Mouse (Mus musculus) heart, embryonic 12.5 days (tissue): Measurements from ENCODE around the gene Dner. TPM values are rescaled to one million over a fixed set of nuclear protein-coding genes. Genes with fewer than 3 reads are reported as not detected.
"Not testable (repeated sequence)": the region's sequence is repeated elsewhere in the genome, so short reads cannot be mapped to it uniquely, and the experiment has no call there.

Experiments
- ATAC-seq: fragments of 200-750 bp; cut with Nextera tagmentation; 2 replicates; pipeline ENCODE4 v1.8.0; 2017; ENCODE audit warnings: moderate TSS enrichment, moderate library complexity; ENCODE audit not compliant: insufficient number of reproducible peaks, low FRiP score
- H3K27ac ChIP-seq: fragments of 300-500 bp; sonication (generic); 2 replicates; pipeline ENCODE4 v1.5.1; 2016; ENCODE audit warnings: mild to moderate bottlenecking, moderate library complexity; ENCODE audit not compliant: poor library complexity, severe bottlenecking
- H3K27me3 ChIP-seq: fragments of 300-500 bp; sonication (generic); replicated peaks from 2 replicates; pipeline ENCODE4 v1.6.1; 2016; ENCODE audit warnings: mild to moderate bottlenecking, moderate library complexity
- H3K36me3 ChIP-seq: fragments of 300-500 bp; sonication (generic); 2 replicates; pipeline ENCODE4 v1.6.1; 2016; ENCODE audit warnings: mild to moderate bottlenecking, moderate library complexity
- H3K4me1 ChIP-seq: fragments of 300-500 bp; sonication (generic); replicated peaks from 2 replicates; pipeline ENCODE4 v1.6.1; 2016; ENCODE audit warnings: mild to moderate bottlenecking
- H3K4me2 ChIP-seq: fragments of 300-500 bp; sonication (generic); 2 replicates; pipeline ENCODE4 v1.6.1; 2016; ENCODE audit warnings: mild to moderate bottlenecking, moderate library complexity
- H3K4me3 ChIP-seq: fragments of 300-500 bp; sonication (generic); 2 replicates; pipeline ENCODE4 v1.5.1; 2016; ENCODE audit warnings: mild to moderate bottlenecking
- H3K9ac ChIP-seq: fragments of 300-500 bp; sonication (generic); 2 replicates; pipeline ENCODE4 v1.6.1; 2016; ENCODE audit warnings: mild to moderate bottlenecking, moderate library complexity
- H3K9me3 ChIP-seq: fragments of 300-500 bp; sonication (generic); replicated peaks from 2 replicates; pipeline ENCODE4 v1.6.1; 2016; ENCODE audit warnings: mild to moderate bottlenecking, moderate library complexity
- WGBS: fragments of 180-500 bp; shearing (Covaris S2); methylation state at CpG from one replicate; pipeline ENCODE4 v1.1.7; 2016; 5-methylcytosine and 5-hydroxymethylcytosine counted together
- polyA plus RNA-seq: library from polyadenylated mRNA; unstranded; fragments of >200 nt; fragmentation: Nextera tagmentation; extraction: Ambion mirVana; gene quantifications from 2 replicates; pipeline ENCODE4 v1.2.1, GENCODE M21; 2016

Dner gene
- polyA plus RNA-seq, 1 experiment from 2014 or later, result 1.2 TPM

DNA sequence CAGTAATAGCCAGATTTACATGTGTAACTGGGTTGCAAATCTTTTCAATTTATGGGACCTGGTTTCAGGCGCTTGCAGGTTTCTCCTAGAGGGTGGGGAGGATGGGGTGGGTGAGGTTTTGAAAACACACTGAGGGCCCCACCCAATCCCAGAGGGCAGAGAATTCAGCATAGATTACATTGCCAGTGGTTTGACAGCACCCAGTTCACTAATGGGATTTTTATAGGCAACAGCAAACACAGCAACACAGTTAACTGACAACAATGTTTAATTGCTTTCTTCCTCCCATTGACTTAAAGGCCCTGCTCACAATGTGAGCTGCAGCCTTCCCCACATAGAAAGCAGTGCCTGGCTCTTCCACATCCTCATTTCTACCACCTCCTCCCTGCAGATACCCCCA is 333.8 kb downstream of the Dner start:
- no peaks in the 10 kb centered on the region for H3K9me3 ChIP-seq
- H3K4me1 ChIP-seq, result no peaks in the 10 kb centered on the region
- no peaks in the 10 kb centered on the region for H3K36me3 ChIP-seq
- no peak for ATAC-seq
- no peak overlapping the region for H3K27ac ChIP-seq
- H3K4me3 ChIP-seq, result no peak overlapping the region
- H3K4me2 ChIP-seq, result no peak overlapping the region
- H3K9ac ChIP-seq, result no peak overlapping the region
- WGBS, result 68% methylated on average over 1 of the region's 1 CpGs
- H3K27me3 ChIP-seq, result no peaks in the 10 kb centered on the region

DNA sequence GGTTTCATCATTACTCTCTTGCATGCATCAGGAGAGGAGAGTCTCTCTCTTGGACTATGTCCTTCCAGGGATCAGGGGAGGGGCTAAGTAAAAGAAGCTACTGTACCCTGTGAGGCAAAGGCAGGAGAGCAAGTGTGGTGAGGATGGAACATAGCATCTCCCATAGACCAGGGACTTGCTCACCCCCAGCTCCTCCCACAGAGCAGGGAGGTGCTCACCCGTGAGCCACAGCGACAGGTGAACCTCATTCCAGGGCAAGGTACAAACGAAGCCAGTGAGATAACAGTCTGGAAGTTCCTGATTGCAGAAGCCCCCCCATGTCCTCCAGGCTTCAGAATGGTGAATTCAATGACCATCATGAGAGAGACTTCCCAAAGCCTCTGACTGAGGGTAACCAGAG is 334.6 kb downstream of the Dner start:
- ATAC-seq, result no peak
- Histone ChIP-seq H3K27ac (no peak overlapping the region), H3K9me3 (no peaks in the 10 kb centered on the region), H3K4me3 (no peak overlapping the region), H3K4me1 (no peaks in the 10 kb centered on the region), H3K9ac (no peak overlapping the region), H3K27me3 (no peaks in the 10 kb centered on the region), H3K36me3 (no peaks in the 10 kb centered on the region), H3K4me2 (no peak overlapping the region)
- WGBS, result 68% methylated on average over 3 of the region's 3 CpGs

DNA sequence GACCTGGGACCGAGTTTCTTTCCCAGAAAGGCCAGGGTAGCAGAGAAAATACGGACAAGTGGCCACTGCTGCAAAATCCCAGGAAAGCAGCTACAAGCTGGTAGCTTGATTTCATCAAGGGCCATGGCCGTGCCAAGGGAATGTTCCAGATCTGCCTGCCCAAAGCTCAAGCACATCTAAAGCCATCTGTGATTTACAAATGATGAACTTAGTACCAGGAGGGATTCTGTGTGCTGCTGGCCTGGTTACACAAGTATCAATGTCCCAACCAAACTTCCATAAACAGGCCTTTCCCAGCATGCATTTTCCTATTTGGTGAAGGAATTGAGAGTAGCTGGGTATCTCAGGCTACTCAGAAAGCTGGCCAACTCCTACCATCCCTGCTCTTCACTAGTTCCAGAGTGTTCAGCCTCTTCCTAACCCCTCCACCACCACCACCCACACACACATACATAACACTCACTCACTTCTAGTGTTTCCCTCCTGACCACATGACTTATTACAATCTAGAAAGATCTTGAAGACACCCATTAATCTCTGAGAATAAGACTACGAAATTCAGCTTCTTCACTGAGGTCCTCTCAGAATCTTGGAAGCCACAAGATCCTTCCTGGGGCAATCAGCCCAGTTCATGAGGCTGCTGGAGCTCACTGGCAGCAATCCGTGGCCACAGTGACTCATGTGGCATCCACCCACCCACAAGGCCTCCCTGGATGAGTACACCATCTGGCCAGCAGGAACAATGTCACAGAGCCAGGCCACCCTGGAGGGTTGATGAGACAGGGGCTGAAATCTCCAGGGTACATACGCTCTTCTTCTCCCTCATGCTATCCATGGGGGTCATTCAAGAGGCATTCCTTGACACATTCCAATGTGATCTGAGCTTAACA is 336.2 kb downstream of the Dner start:
- no peaks in the 10 kb centered on the region for H3K27me3 ChIP-seq
- no peaks in the 10 kb centered on the region for H3K36me3 ChIP-seq
- no peaks in the 10 kb centered on the region for H3K4me1 ChIP-seq
- 74% methylated on average over 6 of the region's 6 CpGs for WGBS
- no peak overlapping the region for H3K9ac ChIP-seq
- no peak overlapping the region for H3K4me2 ChIP-seq
- no peak overlapping the region for H3K27ac ChIP-seq
- no peaks in the 10 kb centered on the region for H3K9me3 ChIP-seq
- ATAC-seq, result no peak
- H3K4me3 ChIP-seq, result no peak overlapping the region

DNA sequence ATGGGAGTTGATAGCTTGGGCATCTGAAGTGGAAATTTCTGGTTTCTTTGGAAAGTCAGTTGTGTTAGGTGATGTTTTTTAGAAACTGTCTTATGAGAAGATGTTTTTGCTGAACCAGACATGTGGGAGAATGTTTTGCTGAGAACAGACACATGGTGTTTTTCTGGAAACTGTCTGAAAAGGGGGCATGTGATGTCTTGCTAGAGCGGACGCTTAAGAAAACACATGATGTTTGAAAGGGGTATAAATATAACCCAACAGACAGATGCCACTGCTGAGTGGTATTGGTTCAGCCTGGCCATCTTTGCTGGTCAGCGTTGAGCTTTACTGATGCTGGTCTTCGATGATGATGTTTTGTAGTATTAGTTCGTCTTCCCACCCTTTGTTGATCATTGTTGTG is 338.8 kb downstream of the Dner start:
- ATAC-seq, result no peak
- Histone ChIP-seq H3K9me3 (no peaks in the 10 kb centered on the region), H3K4me3 (no peak overlapping the region), H3K4me1 (no peaks in the 10 kb centered on the region), H3K36me3 (no peaks in the 10 kb centered on the region), H3K4me2 (no peak overlapping the region), H3K27me3 (no peaks in the 10 kb centered on the region), H3K9ac (no peak overlapping the region), H3K27ac (no peak overlapping the region)
- WGBS, result 83% methylated on average over 5 of the region's 5 CpGs

DNA sequence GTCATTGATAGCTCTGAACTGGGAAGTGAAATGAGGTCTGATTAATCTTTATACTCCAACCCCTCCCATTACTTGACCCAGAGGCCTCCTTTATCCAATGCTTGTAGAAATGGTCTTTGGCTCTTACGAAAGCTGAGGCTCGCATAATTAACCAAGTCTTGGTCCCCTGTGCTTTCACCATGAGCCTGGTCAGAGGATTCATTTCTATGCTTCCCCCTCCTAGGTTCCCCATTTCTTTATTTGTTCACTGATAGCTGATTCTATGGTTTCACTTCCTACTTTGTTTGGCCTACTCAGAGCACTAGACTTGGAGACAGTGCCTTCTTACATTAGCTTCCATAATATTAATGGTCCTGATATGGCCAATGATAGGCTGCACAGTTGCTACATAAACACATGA is 345.8 kb downstream of the Dner start:
- H3K27ac ChIP-seq, result no peak overlapping the region
- no peaks in the 10 kb centered on the region for H3K36me3 ChIP-seq
- H3K4me3 ChIP-seq, result no peak overlapping the region
- H3K27me3 ChIP-seq, result no peaks in the 10 kb centered on the region
- H3K9ac ChIP-seq, result no peak overlapping the region
- ATAC-seq, result no peak
- H3K9me3 ChIP-seq, result no peaks in the 10 kb centered on the region
- no peaks in the 10 kb centered on the region for H3K4me1 ChIP-seq
- no peak overlapping the region for H3K4me2 ChIP-seq
- WGBS, result 80% methylated on average over 2 of the region's 2 CpGs

DNA sequence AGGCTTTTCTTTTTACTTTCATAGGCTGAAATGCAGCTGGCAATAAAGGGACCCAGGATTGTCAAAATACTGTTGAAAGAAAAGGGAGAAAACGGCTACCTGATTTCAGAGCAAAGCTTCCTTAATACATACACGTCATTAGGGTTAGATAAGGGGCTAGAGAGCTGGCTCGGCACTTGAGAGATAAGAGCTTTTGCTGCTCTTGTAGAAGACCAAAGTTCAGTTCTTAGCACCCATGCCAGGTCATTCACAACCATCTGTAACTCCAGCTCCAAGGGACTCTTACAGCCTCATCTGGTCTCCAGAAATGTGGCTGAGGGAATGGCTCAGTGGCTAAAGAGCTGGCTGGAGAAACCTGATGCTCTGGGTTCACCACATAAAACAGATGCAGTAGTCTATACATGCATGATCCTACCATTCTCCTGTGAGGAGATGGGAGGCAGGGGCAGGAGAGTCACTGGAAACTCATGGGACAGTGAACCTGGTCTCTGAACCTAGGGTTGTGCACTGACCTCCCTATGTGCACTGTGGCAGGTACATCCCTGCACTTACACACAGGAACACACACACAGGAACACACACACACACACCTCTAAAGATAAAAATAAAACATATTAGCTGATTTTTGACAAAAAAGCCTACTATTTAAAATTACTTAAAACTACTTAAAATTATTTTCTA is 348.1 kb downstream of the Dner start:
- 6% methylated on average over 3 of the region's 3 CpGs for WGBS
- Histone ChIP-seq H3K9ac (no peak overlapping the region), H3K27ac (no peak overlapping the region), H3K4me2 (no peak overlapping the region), H3K4me3 (no peak overlapping the region), H3K27me3 (no peaks in the 10 kb centered on the region), H3K4me1 (no peaks in the 10 kb centered on the region), H3K9me3 (no peaks in the 10 kb centered on the region), H3K36me3 (no peaks in the 10 kb centered on the region)
- ATAC-seq, result no peak

DNA sequence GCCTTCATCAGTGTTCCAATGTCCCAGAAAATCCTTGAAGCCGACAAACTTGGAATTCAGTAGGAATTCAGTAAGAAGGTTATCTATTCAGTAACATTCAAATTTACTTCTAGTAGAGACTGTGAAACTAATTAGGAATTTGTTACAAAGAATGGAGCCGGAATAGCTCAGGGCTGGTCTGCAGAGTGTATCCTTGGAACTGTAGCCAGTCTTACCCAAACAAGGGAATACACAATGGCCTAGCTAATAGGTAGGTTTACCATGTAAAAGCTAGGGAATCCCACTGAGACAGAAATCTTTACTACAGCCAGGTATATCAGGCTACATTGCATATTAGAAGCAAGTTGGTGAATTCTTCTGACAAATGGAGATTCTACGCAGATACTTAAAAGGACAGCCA is 363.2 kb downstream of the Dner start:
- H3K27me3 ChIP-seq, H3K9me3 ChIP-seq, ATAC-seq, H3K4me1 ChIP-seq, H3K9ac ChIP-seq, H3K27ac ChIP-seq, H3K4me2 ChIP-seq, H3K4me3 ChIP-seq, H3K36me3 ChIP-seq: not testable (repeated sequence)
- WGBS, result 43% methylated on average over 3 of the region's 3 CpGs

DNA sequence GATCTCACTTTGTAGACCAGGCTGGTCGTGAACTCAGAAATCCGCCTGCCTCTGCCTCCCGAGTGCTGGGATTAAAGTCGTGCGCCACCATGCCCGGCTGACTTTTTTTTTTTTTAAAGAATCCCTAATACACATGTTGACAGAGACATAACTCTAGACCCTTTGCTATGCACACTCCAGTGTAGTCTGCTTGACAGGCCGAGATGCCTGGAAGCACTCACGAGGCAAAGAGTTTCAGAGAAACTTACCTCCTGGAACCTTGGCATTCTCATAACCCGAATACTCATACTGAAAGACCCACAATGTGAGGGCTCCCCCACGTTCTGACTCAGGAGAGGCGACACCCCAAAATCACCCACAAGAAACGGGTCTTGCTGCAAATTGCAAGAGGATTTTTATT is 364.2 kb downstream of the Dner start:
- H3K27me3 ChIP-seq, H3K9ac ChIP-seq, H3K4me2 ChIP-seq, H3K27ac ChIP-seq, ATAC-seq, H3K4me1 ChIP-seq, H3K4me3 ChIP-seq, H3K9me3 ChIP-seq, H3K36me3 ChIP-seq: not testable (repeated sequence)
- 71% methylated on average over 12 of the region's 12 CpGs for WGBS

DNA sequence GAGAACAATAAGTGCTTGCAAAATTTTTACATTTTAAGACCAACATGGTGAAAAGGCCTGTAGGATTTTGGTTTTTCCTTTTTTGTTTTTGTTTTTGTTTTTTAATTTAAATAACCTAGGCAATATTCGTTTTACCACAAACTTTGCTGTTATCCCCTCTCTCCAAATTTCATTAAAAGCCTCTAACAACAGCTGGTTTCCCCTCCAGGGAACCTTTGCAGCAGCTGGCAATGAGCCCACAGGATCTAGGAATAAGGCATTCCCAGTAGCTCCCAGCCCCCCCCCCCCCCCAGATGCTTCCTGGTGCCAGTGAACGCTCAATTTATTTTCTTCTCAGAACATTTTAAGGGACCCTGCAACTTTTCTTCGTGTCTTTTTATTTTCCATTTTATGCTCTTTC is 370.7 kb downstream of the Dner start:
- Histone ChIP-seq H3K9me3 (no peaks in the 10 kb centered on the region), H3K27ac (no peak overlapping the region), H3K9ac (no peak overlapping the region), H3K4me2 (no peak overlapping the region), H3K4me3 (no peak overlapping the region), H3K4me1 (no peaks in the 10 kb centered on the region), H3K27me3 (no peaks in the 10 kb centered on the region), H3K36me3 (no peaks in the 10 kb centered on the region)
- ATAC-seq, result no peak
- 51% methylated on average over 3 of the region's 3 CpGs for WGBS

DNA sequence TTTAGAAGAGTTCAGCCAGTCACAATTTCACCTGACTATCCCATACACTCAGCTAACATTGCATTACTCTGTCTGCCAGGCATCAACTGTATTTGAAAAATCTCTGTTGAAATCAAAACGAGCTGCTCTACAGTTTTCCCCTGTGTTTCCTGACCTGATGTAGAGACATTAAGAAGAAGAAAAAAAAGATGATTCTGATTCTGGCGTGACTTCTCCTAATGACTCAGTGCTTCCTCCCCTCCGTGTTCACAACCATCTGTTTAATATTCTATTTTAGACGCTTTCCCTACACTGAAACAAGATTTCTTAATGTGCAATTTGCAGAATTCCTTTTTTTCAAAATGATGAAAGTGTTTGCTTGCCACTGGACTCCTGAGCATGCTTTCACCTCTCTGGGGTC is 374.7 kb downstream of the Dner start:
- no peak overlapping the region for H3K4me3 ChIP-seq
- H3K27me3 ChIP-seq, result no peaks in the 10 kb centered on the region
- H3K9me3 ChIP-seq, result no peaks in the 10 kb centered on the region
- no peak for ATAC-seq
- no peaks in the 10 kb centered on the region for H3K36me3 ChIP-seq
- H3K27ac ChIP-seq, result no peak overlapping the region
- WGBS, result 70% methylated on average over 4 of the region's 4 CpGs
- no peak overlapping the region for H3K4me2 ChIP-seq
- H3K9ac ChIP-seq, result no peak overlapping the region
- H3K4me1 ChIP-seq, result no peaks in the 10 kb centered on the region
